Mouse (Mus musculus): ENCODE results near the gene Hmgcs2.

DNA sequence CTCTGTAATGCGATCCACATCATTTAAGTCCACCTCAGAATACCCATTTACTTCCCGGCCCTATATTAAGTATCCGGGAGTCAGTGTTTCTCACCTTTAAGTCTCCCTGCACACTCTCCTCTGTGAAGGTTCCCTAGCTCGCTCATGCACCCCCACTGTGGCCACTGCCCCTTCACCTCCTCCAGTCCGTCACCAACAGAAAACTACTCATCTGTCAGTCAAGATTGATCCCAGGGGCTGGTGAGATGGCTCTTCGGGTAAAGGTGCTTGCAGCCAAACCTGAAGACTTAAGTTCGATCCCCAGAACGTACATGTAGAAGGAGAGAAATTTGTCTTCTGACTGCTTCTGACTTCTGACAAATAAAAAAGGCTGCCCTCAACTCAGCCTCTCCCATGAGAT, 2.2 kb downstream of the Hmgcs2 start:
- no peak for TF ChIP-seq POLR2A (IDR thresholded peaks at IDR 0.05; ENCODE audit: low read depth, low read length)
- TF ChIP-seq CTCF (IDR thresholded peaks at IDR 0.05; ENCODE audit: extremely low read depth, insufficient read length, insufficient replicate concordance, low read depth, low read length) = no peak

Data from small intestine, adult 2 months (tissue).